Mouse (Mus musculus): ENCODE measurements at regions not wholly inside any gene's neighbourhood (a gene's known extent, or its start where the extent isn't known, plus 50 kb on each side); places are given as distances from the start of the nearest gene placed in this dataset.

- no peak for ATAC-seq (ENCODE audit: insufficient number of reproducible peaks, low FRiP score, low TSS enrichment)
These were observed 80.6 kb upstream of the 1700016C15Rik start for GRCm38 (mm10) chr1:177648974-177649373.

- no peak for ATAC-seq (ENCODE audit: insufficient number of reproducible peaks, low FRiP score, low TSS enrichment)
These were observed 78.4 kb upstream of the 1700016C15Rik start for GRCm38 (mm10) chr1:177651219-177651618.

GRCm38 (mm10) chr1:177663163-177663562 is 66.5 kb upstream of the 1700016C15Rik start:
- no peak for ATAC-seq (ENCODE audit: insufficient number of reproducible peaks, low FRiP score, low TSS enrichment)

GRCm38 (mm10) chr1:177667041-177667791 is 62.4 kb upstream of the 1700016C15Rik start:
- no peak for ATAC-seq (ENCODE audit: insufficient number of reproducible peaks, low FRiP score, low TSS enrichment)

GRCm38 (mm10) chr1:177670576-177670975 is 59.0 kb upstream of the 1700016C15Rik start:
- no peak for ATAC-seq (ENCODE audit: insufficient number of reproducible peaks, low FRiP score, low TSS enrichment)

GRCm38 (mm10) chr1:177676657-177677056 is 53.0 kb upstream of the 1700016C15Rik start:
- ATAC-seq (ENCODE audit: insufficient number of reproducible peaks, low FRiP score, low TSS enrichment), result no peak

GRCm38 (mm10) chr1:177678832-177679231 is 50.8 kb upstream of the 1700016C15Rik start:
- no peak for ATAC-seq (ENCODE audit: insufficient number of reproducible peaks, low FRiP score, low TSS enrichment)
